8 mouse cellular contexts compared by ENCODE assay signal in genomic region chr16:18811468-18812384, GRCm38 (mm10). TPM values are rescaled to one million over a fixed set of nuclear protein-coding genes. Genes with fewer than 3 reads are reported as not detected.
DNase-seq lines count a peak whose midpoint lies in the region; ATAC-seq and TF ChIP-seq lines count a peak whose summit lies in the region.

Ufd1 (plus strand) TSS chr16:18811779.
Cdc45 (minus strand) TSS chr16:18811987.

- peak; percentile 98 for DNase-seq in MEL (ENCODE audit: low read depth, low spot score)
- DNase-seq in cerebellum, adult 2 months = peak; percentile 87 to 94
- peak; percentile 95 for DNase-seq in forebrain, postnatal 0 days
- peak; percentile 91 for DNase-seq in heart, postnatal 4 days
- DNase-seq in layer of hippocampus, adult 8-10 months (ENCODE audit: low spot score in 2 of 2) = peak; percentile 87 to 91
- DNase-seq in ovary, adult 18-20 months (ENCODE audit: low spot score) = peak; percentile 88
- peak; percentile 93 for DNase-seq in thymus, postnatal 0 days (ENCODE audit: low spot score)

- H3K4me2 ChIP-seq in forebrain, postnatal 0 days (ENCODE audit: low read depth) = peak within 1 kb of the TSS; percentile 90
- peak within 1 kb of the TSS; percentile 87 for H3K4me2 ChIP-seq in lung, embryonic 15.5 days

- peak; percentile 97 for ATAC-seq in forebrain, postnatal 0 days
- peak; percentile 97 for ATAC-seq in lung, embryonic 15.5 days (ENCODE audit: borderline replicate concordance, extremely low read depth, low FRiP score, low TSS enrichment)

- WGBS in cerebellum, adult 2 months = under 1% methylated on average over 42 of the region's 42 CpGs
- WGBS in forebrain, postnatal 0 days = under 1% methylated on average over 42 of the region's 42 CpGs
- WGBS in lung, embryonic 15.5 days = under 1% methylated on average over 42 of the region's 42 CpGs

- H3K27ac ChIP-seq in MEL (ENCODE audit: control insufficient read depth, low read depth, low read length) = peak within 1 kb of the TSS; percentile 91
- peak within 1 kb of the TSS; percentile 12; the same call in 1 of the 2 replicates for H3K27ac ChIP-seq in cerebellum, adult 2 months (ENCODE audit: insufficient read depth, low read length)
- H3K27ac ChIP-seq in forebrain, postnatal 0 days (ENCODE audit: low read depth, low read length) = peak within 1 kb of the TSS; percentile 60
- peak within 1 kb of the TSS; percentile 76 for H3K27ac ChIP-seq in lung, embryonic 15.5 days

- peak within 1 kb of the TSS; percentile 80 to 99 for H3K4me3 ChIP-seq in MEL (ENCODE audit: control insufficient read depth in 1 of 2, insufficient read depth in 1 of 2, low read depth in 2 of 2, low read length in 2 of 2)
- H3K4me3 ChIP-seq in cerebellum, adult 2 months (replicated peaks; ENCODE audit: insufficient read depth, low read depth, low read length) = peak within 1 kb of the TSS; percentile 84
- peak within 1 kb of the TSS; percentile 90 for H3K4me3 ChIP-seq in forebrain, postnatal 0 days (ENCODE audit: low read depth, low read length)
- peak within 1 kb of the TSS; percentile 78 for H3K4me3 ChIP-seq in lung, embryonic 15.5 days

- no peak for TF ChIP-seq CTCF in MEL (IDR thresholded peaks at IDR 0.05 in 2 of 3, conservative IDR thresholded peaks at IDR 0.05 in 1 of 3; ENCODE audit: control insufficient read depth in 1 of 3, insufficient read depth in 1 of 3, low read depth in 2 of 3, low read length in 3 of 3, poor library complexity in 1 of 3, severe bottlenecking in 1 of 3)
- no peak for TF ChIP-seq CTCF in cerebellum, adult 2 months (IDR thresholded peaks at IDR 0.05; ENCODE audit: borderline replicate concordance, insufficient read depth, low read depth, low read length)
- TF ChIP-seq CTCF in forebrain, postnatal 0 days (IDR thresholded peaks at IDR 0.05; ENCODE audit: low read depth) = no peak

- H3K79me2 ChIP-seq in MEL (ENCODE audit: control insufficient read depth, insufficient read depth, low read length, poor library complexity) = peaks cover 30% of the 10 kb centered on the region

- H3K27me3 ChIP-seq in MEL (ENCODE audit: control insufficient read depth in 1 of 2, insufficient read depth in 2 of 2, low read length in 2 of 2) = no peaks in the 10 kb centered on the region
- H3K27me3 ChIP-seq in cerebellum, adult 2 months (ENCODE audit: control insufficient read depth, insufficient read depth, low read length) = no peaks in the 10 kb centered on the region
- H3K27me3 ChIP-seq in forebrain, postnatal 0 days (ENCODE audit: insufficient read depth, low read length) = no peaks in the 10 kb centered on the region
- no peaks in the 10 kb centered on the region for H3K27me3 ChIP-seq in lung, embryonic 15.5 days

- peaks cover 5% of the 10 kb centered on the region in 2 experiments for H3K36me3 ChIP-seq in MEL (ENCODE audit: control insufficient read depth in 1 of 2, insufficient read depth in 2 of 2, low read length in 2 of 2)
- H3K36me3 ChIP-seq in forebrain, postnatal 0 days (ENCODE audit: insufficient read depth) = peaks cover 18% of the 10 kb centered on the region
- H3K36me3 ChIP-seq in lung, embryonic 15.5 days = peaks cover 42% of the 10 kb centered on the region

- TF ChIP-seq EP300 in MEL (IDR thresholded peaks at IDR 0.05; ENCODE audit: low read depth in 1 of 2, low read length in 2 of 2) = no peak

- peaks cover 0 to 3% of the 10 kb centered on the region in 2 experiments; a peak in 2 of 4 replicates for H3K4me1 ChIP-seq in MEL (ENCODE audit: control insufficient read depth in 1 of 2, insufficient read depth in 2 of 2, low read length in 2 of 2)
- no peaks in the 10 kb centered on the region; the same call in 1 of the 2 replicates for H3K4me1 ChIP-seq in cerebellum, adult 2 months (ENCODE audit: control insufficient read depth, insufficient read depth, low read length)
- 0 out of 2 replicates have a peak, but pooled peaks cover 8% of the 10 kb centered on the region for H3K4me1 ChIP-seq in forebrain, postnatal 0 days (ENCODE audit: insufficient read depth)
- peaks cover 21% of the 10 kb centered on the region for H3K4me1 ChIP-seq in lung, embryonic 15.5 days

- peak; percentile 81 to 96 for TF ChIP-seq POLR2A in MEL (IDR thresholded peaks at IDR 0.05; ENCODE audit: control insufficient read depth in 1 of 2, insufficient read depth in 1 of 2, low read depth in 1 of 2, low read length in 2 of 2, poor library complexity in 1 of 2)
- peak; percentile 65; the same call in 1 of the 2 replicates for TF ChIP-seq POLR2A in cerebellum, adult 2 months (IDR thresholded peaks at IDR 0.05; ENCODE audit: borderline replicate concordance, insufficient read depth, low read length)

- H3K9me3 ChIP-seq in MEL (replicated peaks; ENCODE audit: insufficient read depth, low read length) = no peaks in the 10 kb centered on the region
- H3K9me3 ChIP-seq in forebrain, postnatal 0 days (ENCODE audit: low read length) = no peaks in the 10 kb centered on the region
- no peaks in the 10 kb centered on the region for H3K9me3 ChIP-seq in lung, embryonic 15.5 days

- H3K9ac ChIP-seq in MEL (ENCODE audit: control insufficient read depth, low read depth, low read length, poor library complexity, severe bottlenecking) = peak within 1 kb of the TSS; percentile 96
- H3K9ac ChIP-seq in forebrain, postnatal 0 days = peak within 1 kb of the TSS; percentile 84
- H3K9ac ChIP-seq in lung, embryonic 15.5 days = peak within 1 kb of the TSS; percentile 88

- no peak for TF ChIP-seq RAD21 in MEL (IDR thresholded peaks at IDR 0.05; ENCODE audit: low read depth, low read length)

TF ChIP-seq in MEL, 35 proteins besides CTCF, POLR2A, EP300 and RAD21 (continues in another document):
- peak; percentile 83 for TF ChIP-seq E2F4 (IDR thresholded peaks at IDR 0.05; ENCODE audit: borderline replicate concordance, low read depth, low read length)
- TF ChIP-seq TCF12 (IDR thresholded peaks at IDR 0.05; ENCODE audit: low read depth, low read length) = no peak
- peak; percentile 98 for TF ChIP-seq KAT2A (conservative IDR thresholded peaks at IDR 0.05; ENCODE audit: low read depth, low read length)
- 0 out of 2 replicates have a peak, but pooled peaks have one; percentile 34 for TF ChIP-seq MYC (IDR thresholded peaks at IDR 0.05; ENCODE audit: low read depth, low read length)
- peak; percentile 95 for TF ChIP-seq CHD2 (IDR thresholded peaks at IDR 0.05; ENCODE audit: low read length)
- peak; percentile 71 for TF ChIP-seq MAZ (IDR thresholded peaks at IDR 0.05; ENCODE audit: low read depth, low read length)
- TF ChIP-seq TAL1 (IDR thresholded peaks at IDR 0.05; ENCODE audit: low read length) = no peak
- peak; percentile 67 for TF ChIP-seq MXI1 (IDR thresholded peaks at IDR 0.05; ENCODE audit: low read depth, low read length)
- no peak for TF ChIP-seq USF1 (IDR thresholded peaks at IDR 0.05; ENCODE audit: low read depth, low read length)
- TF ChIP-seq USF2 (IDR thresholded peaks at IDR 0.05; ENCODE audit: borderline replicate concordance in 1 of 2, insufficient read depth in 1 of 2, low read depth in 1 of 2, low read length in 2 of 2) = no peak
- TF ChIP-seq GABPA (IDR thresholded peaks at IDR 0.05; ENCODE audit: low read depth, low read length) = no peak
- peak; percentile 49 for TF ChIP-seq RCOR1 (IDR thresholded peaks at IDR 0.05; ENCODE audit: low read depth, low read length)
- peak; percentile 41; the same call in 1 of the 2 replicates for TF ChIP-seq POLR2AphosphoS2 (IDR thresholded peaks at IDR 0.05; ENCODE audit: low read length)
- TF ChIP-seq NRF1 (IDR thresholded peaks at IDR 0.05; ENCODE audit: insufficient read depth, low read depth, low read length, poor library complexity, severe bottlenecking) = peak; percentile 49; the same call in 1 of the 2 replicates
- peak; percentile 96 for TF ChIP-seq HCFC1 (IDR thresholded peaks at IDR 0.05; ENCODE audit: low read depth, low read length)
- TF ChIP-seq ELF1 (IDR thresholded peaks at IDR 0.05; ENCODE audit: low read depth, low read length) = peak; percentile 98
- TF ChIP-seq SIN3A (IDR thresholded peaks at IDR 0.05; ENCODE audit: low read length) = peak; percentile 95
- TF ChIP-seq NELFE (IDR thresholded peaks at IDR 0.05; ENCODE audit: low read depth, low read length) = peak; percentile 86
- TF ChIP-seq GATA1 (IDR thresholded peaks at IDR 0.05; ENCODE audit: low read depth, low read length) = no peak; the same call in 1 of the 2 replicates
- no peak for TF ChIP-seq MEF2A (IDR thresholded peaks at IDR 0.05; ENCODE audit: extremely low read depth, insufficient replicate concordance, low read depth, low read length, poor library complexity, severe bottlenecking)
- TF ChIP-seq ZMIZ1 (IDR thresholded peaks at IDR 0.05; ENCODE audit: low read depth, low read length) = peak; percentile 81
- peak; percentile 86 for TF ChIP-seq TBP (IDR thresholded peaks at IDR 0.05; ENCODE audit: low read depth, low read length)

RNA-seq across cellular contexts. Expression of gene Ufd1, which starts in this region (rescaled TPM):
- total RNA-seq in MEL (2012; rRNA removed) = 37.3 and 41.9 TPM in 2 replicates
- polyA plus RNA-seq in MEL (2012; ENCODE audit: insufficient read depth in 1 of 2, insufficient read length in 2 of 2, low read depth in 1 of 2, low replicate concordance in 2 of 2, missing spikeins in 1 of 2) = 10 to 100 TPM in 1 of 2 experiments, not detected in 1; 67.8 TPM
- polyA plus RNA-seq in cerebellum, adult 2 months (2012; rRNA removed) = 100 and 114 TPM in 2 replicates
- 70.3 and 73.9 TPM in 2 replicates for total RNA-seq in forebrain, postnatal 0 days (2014; rRNA removed)
- polyA plus RNA-seq in forebrain, postnatal 0 days (2015; fragmentation: Nextera tagmentation; extraction: Ambion mirVana) = 124 and 134 TPM in 2 replicates
- total RNA-seq in heart, postnatal 4 days (2021) = 10 to 100 TPM; 73.1 to 76.0 TPM
- 100 to 1,000 TPM in 3 of 4 experiments, 10 to 100 TPM in 1; 92.9 to 117 (median 107) TPM for total RNA-seq in layer of hippocampus, adult 8-10 months (2022)
- polyA plus RNA-seq in lung, embryonic 15.5 days (2015; fragmentation: Nextera tagmentation; extraction: Ambion mirVana) = 92.2 and 94.1 TPM in 2 replicates
- 98.8 and 111 TPM in 2 replicates for polyA plus RNA-seq in thymus, postnatal 0 days (2015; fragmentation: Nextera tagmentation; extraction: Ambion mirVana)

RNA-seq across cellular contexts. Expression of gene Cdc45, which starts in this region (rescaled TPM):
- total RNA-seq in MEL (2012; rRNA removed) = 81.1 and 90.2 TPM in 2 replicates
- polyA plus RNA-seq in MEL (2012; ENCODE audit: insufficient read depth in 1 of 2, insufficient read length in 2 of 2, low read depth in 1 of 2, low replicate concordance in 2 of 2, missing spikeins in 1 of 2) = 10 to 100 TPM in 1 of 2 experiments, not detected in 1; 87.4 TPM
- polyA plus RNA-seq in cerebellum, adult 2 months (2012; rRNA removed) = 4.9 and 5.8 TPM in 2 replicates
- 7.0 and 11.7 TPM in 2 replicates for total RNA-seq in forebrain, postnatal 0 days (2014; rRNA removed)
- polyA plus RNA-seq in forebrain, postnatal 0 days (2015; fragmentation: Nextera tagmentation; extraction: Ambion mirVana) = 5.5 and 6.4 TPM in 2 replicates
- total RNA-seq in heart, postnatal 4 days (2021) = 10 to 100 TPM; 23.6 to 24.0 TPM
- 1 to 10 TPM; 1.5 to 3.4 (median 2.1) TPM for total RNA-seq in layer of hippocampus, adult 8-10 months (2022)
- polyA plus RNA-seq in lung, embryonic 15.5 days (2015; fragmentation: Nextera tagmentation; extraction: Ambion mirVana) = 56.5 and 59.3 TPM in 2 replicates
- polyA plus RNA-seq in thymus, postnatal 0 days (2015; fragmentation: Nextera tagmentation; extraction: Ambion mirVana) = 60.7 and 68.5 TPM in 2 replicates

Comparison
In these comparisons a context has a peak if more than half of its experiments do, and no peak if none do; other contexts are left out.
1. Peak in every context shown above with its lines: DNase-seq, ATAC-seq, H3K4me3 ChIP-seq and H3K27ac ChIP-seq.
2. H3K27ac ChIP-seq: peak in every context shown above with its lines; median percentile 91 in MEL; 76 in lung, embryonic 15.5 days; 60 in forebrain, postnatal 0 days; 12 in cerebellum, adult 2 months.